Mouse (Mus musculus): ENCODE data around the gene D930048N14Rik.

D930048N14Rik gene

DNA sequence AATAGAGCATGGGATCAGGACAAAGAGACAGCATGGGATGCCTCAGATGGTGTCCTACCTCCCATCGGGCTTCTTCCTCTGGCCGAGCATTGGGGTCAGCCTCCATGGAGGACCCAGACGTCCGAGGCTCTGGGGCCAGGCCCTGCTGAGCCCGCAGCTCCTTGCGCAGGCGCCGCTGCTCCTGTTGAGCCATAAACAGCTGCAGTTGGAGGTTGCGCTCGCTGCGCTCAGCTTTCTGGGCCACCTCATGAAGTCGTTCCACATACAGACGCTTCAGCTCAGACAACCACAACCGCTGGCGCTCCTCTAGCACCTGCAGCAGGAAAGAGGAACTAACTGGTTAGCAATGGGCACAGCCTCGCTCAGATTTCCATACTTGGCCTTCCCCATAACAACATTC is 6.5 kb upstream of the D930048N14Rik start:
- Histone ChIP-seq H3K4me3 (replicated peaks; ENCODE audit: low read length) (peak overlapping the region; percentile 97), H3K36me3 (ENCODE audit: insufficient read depth, low read length) (peaks cover 95% of the 10 kb centered on the region), H3K9me3 (ENCODE audit: low read length) (no peaks in the 10 kb centered on the region), H3K27me3 (ENCODE audit: insufficient read depth, low read length) (no peaks in the 10 kb centered on the region), H3K4me1 (replicated peaks; ENCODE audit: low read depth, low read length) (peaks cover 99% of the 10 kb centered on the region)
- TF ChIP-seq CTCF (conservative IDR thresholded peaks at IDR 0.05; ENCODE audit: low read length) (no peak), POU5F1 (IDR thresholded peaks at IDR 0.05; ENCODE audit: borderline replicate concordance, low read length) (no peak), NANOG (IDR thresholded peaks at IDR 0.05; ENCODE audit: borderline replicate concordance, low read length) (no peak)

DNA sequence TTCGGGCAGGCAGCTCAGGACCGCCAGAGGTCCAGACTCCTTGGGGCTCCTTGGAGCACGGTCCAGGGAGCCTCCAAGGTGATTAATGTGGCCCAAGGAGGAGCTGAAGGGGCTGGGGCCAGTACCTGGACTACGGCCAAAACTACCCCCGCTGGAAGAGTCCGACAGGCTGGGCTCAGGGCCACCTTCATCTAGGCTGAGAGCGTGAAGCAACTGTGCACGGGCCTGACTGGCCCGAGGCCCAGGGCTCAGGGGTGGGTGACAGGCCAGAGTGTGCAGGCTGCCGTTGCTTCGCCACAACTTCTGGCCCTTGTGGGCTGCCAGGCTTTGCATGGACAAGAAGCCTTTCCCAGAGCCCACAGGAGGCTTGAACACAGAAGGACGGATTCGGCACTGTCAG is 5.5 kb upstream of the D930048N14Rik start:
- Histone ChIP-seq H3K4me3 (replicated peaks; ENCODE audit: low read length) (peak overlapping the region; percentile 97), H3K27me3 (ENCODE audit: insufficient read depth, low read length) (no peaks in the 10 kb centered on the region), H3K9me3 (ENCODE audit: low read length) (no peaks in the 10 kb centered on the region), H3K4me1 (replicated peaks; ENCODE audit: low read depth, low read length) (peaks cover 97% of the 10 kb centered on the region), H3K36me3 (ENCODE audit: insufficient read depth, low read length) (peaks cover 85% of the 10 kb centered on the region)
- TF ChIP-seq NANOG (IDR thresholded peaks at IDR 0.05; ENCODE audit: borderline replicate concordance, low read length) (no peak), CTCF (conservative IDR thresholded peaks at IDR 0.05; ENCODE audit: low read length) (no peak), POU5F1 (IDR thresholded peaks at IDR 0.05; ENCODE audit: borderline replicate concordance, low read length) (no peak)

DNA sequence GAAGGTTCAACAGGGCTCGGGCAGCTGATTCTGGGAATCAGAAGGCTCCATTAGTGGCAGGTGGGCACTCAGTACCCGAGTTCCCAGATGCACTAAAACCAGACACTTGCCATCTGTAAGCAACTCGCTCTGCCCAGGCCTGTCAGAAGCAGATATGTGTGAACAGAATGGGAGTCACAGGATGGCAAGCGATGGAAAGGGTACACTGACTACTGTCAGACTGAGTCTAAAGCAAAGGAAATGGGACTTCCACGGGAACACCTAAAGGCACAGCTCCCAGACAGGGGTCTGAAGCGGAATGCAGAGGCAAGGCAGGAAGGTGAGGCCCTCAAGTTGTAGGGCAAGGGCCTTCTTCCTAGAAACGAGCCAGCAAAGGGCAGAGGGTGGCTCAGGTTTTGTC is 4.5 kb upstream of the D930048N14Rik start:
- no peaks in the 10 kb centered on the region for H3K27me3 ChIP-seq (ENCODE audit: insufficient read depth, low read length)
- no peak for TF ChIP-seq POU5F1 (IDR thresholded peaks at IDR 0.05; ENCODE audit: borderline replicate concordance, low read length)
- TF ChIP-seq NANOG (IDR thresholded peaks at IDR 0.05; ENCODE audit: borderline replicate concordance, low read length), result no peak
- TF ChIP-seq CTCF (conservative IDR thresholded peaks at IDR 0.05; ENCODE audit: low read length), result no peak
- H3K4me3 ChIP-seq (replicated peaks; ENCODE audit: low read length), result peak overlapping the region; percentile 97
- peaks cover 87% of the 10 kb centered on the region for H3K4me1 ChIP-seq (replicated peaks; ENCODE audit: low read depth, low read length)
- no peaks in the 10 kb centered on the region for H3K9me3 ChIP-seq (ENCODE audit: low read length)
- H3K36me3 ChIP-seq (ENCODE audit: insufficient read depth, low read length), result peaks cover 76% of the 10 kb centered on the region

DNA sequence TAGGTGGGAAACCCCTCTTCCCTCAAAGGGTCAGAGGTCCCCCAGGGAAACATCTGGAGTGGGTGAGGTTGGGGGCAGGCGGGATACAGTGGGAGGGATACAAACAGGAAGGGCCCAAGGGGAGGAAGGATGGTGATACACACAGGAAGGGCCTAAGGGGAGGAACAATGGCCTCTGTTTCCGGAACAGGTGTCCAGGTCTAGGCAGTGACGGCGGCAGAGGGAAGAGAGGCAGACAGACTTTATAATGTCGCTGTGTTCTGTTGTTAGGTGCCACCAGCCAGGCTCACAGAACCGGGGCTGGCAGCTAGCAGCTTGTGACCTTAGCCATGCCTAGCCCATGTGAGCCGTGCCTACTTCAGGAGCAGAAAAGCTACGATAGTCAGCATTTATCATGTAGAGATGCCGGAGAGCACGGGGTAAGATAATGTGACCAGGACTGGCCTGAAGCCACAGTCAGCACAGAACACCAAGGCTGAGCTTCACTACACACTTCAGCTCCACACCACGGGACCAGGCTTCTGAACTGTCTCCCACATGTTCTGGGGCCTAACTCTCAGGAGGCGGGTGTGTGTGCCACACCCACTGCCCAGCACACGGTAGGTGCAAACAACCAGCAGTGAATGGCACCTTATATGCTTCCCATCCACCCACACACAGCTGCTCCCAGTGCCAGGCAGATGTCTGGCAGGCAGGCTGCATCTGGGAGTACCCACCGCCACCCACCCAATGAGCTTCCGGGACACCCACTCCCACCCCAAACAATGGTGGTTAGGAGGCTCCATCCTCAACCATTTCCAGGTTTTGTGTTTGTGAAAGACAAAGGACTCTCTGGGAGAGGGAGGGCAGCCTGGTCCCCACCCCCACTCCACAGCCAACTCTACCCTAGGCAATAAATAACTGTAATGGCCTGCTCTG is 3.7 kb upstream of the D930048N14Rik start:
- H3K27me3 ChIP-seq (ENCODE audit: insufficient read depth, low read length), result no peaks in the 10 kb centered on the region
- H3K9me3 ChIP-seq (ENCODE audit: low read length), result no peaks in the 10 kb centered on the region
- TF ChIP-seq CTCF (conservative IDR thresholded peaks at IDR 0.05; ENCODE audit: low read length) (no peak), NANOG (IDR thresholded peaks at IDR 0.05; ENCODE audit: borderline replicate concordance, low read length) (no peak), POU5F1 (IDR thresholded peaks at IDR 0.05; ENCODE audit: borderline replicate concordance, low read length) (no peak)
- peaks cover 84% of the 10 kb centered on the region for H3K4me1 ChIP-seq (replicated peaks; ENCODE audit: low read depth, low read length)
- peaks cover 71% of the 10 kb centered on the region for H3K36me3 ChIP-seq (ENCODE audit: insufficient read depth, low read length)
- peak overlapping the region; percentile 97 for H3K4me3 ChIP-seq (replicated peaks; ENCODE audit: low read length)

DNA sequence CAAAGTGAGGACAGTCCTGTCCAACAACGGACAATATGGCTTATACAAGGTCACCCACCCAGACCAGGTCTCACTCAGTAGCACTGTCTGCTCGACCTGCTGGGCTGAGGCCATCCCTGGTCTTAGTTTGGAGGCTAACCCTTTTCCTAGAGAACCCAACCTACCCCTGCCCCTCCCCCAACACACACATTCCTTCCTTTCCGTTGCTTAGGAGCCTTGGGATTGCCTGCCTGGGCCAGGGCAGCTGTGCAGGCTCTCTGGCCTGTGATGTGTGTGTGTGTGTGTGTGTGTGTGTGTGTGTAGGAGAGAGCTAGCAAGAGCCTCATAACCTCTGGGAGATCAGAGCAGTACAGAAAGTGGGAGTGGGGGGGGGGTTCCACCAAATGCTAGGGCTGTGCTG is 2.2 kb upstream of the D930048N14Rik start:
- peaks cover 71% of the 10 kb centered on the region for H3K36me3 ChIP-seq (ENCODE audit: insufficient read depth, low read length)

DNA sequence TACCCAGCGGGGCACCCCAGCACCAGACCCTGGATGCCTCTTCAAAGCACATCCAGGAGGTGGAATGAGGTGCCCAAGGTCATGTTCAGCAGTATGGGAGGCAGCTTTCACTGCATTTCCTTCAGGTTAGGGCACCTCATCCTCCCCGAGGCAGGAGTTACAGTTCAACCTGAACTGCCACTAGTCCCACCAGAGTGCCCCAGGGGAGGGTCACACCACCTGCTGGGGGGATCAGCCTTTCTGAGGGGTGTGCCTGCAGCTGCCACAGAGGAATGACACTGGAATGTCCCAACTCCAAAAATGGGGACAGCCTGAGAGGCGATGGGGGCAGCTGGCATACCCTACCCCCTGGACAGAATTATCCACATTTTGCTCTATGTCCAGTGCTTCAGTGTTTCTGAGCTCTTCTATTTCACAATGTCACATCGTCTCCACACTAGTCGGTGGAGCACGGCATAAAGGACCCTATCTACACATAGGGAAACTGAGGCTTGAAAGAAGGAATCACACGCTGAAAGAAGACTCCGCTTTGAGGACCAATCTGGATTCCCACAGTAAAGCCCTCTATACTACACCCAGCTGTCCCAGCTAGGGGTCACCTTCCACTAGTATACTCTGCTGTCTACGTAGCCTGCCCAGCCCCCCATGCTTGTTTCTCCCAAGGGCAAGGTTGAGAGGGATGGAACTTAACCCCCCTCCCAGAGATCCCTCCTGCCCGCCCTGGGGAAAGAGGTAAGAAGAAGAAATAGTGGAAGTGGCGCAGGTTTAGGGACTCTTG is 1.5 kb upstream of the D930048N14Rik start:
- no peak for TF ChIP-seq CTCF (conservative IDR thresholded peaks at IDR 0.05; ENCODE audit: low read length)
- TF ChIP-seq POU5F1 (IDR thresholded peaks at IDR 0.05; ENCODE audit: borderline replicate concordance, low read length), result no peak
- no peak for TF ChIP-seq NANOG (IDR thresholded peaks at IDR 0.05; ENCODE audit: borderline replicate concordance, low read length)
- H3K9me3 ChIP-seq (ENCODE audit: low read length), result no peaks in the 10 kb centered on the region
- peaks cover 83% of the 10 kb centered on the region for H3K4me1 ChIP-seq (replicated peaks; ENCODE audit: low read depth, low read length)
- H3K27me3 ChIP-seq (ENCODE audit: insufficient read depth, low read length), result no peaks in the 10 kb centered on the region
- peak overlapping the region; percentile 97 for H3K4me3 ChIP-seq (replicated peaks; ENCODE audit: low read length)
- H3K36me3 ChIP-seq (ENCODE audit: insufficient read depth, low read length), result peaks cover 71% of the 10 kb centered on the region

More for the DNA sequence above, 2.2 kb upstream of the D930048N14Rik start:
- H3K4me1 ChIP-seq (replicated peaks; ENCODE audit: low read depth, low read length), result peaks cover 84% of the 10 kb centered on the region
- H3K9me3 ChIP-seq (ENCODE audit: low read length), result no peaks in the 10 kb centered on the region
- H3K27me3 ChIP-seq (ENCODE audit: insufficient read depth, low read length), result no peaks in the 10 kb centered on the region
- peak overlapping the region; percentile 97 for H3K4me3 ChIP-seq (replicated peaks; ENCODE audit: low read length)
- TF ChIP-seq CTCF (conservative IDR thresholded peaks at IDR 0.05; ENCODE audit: low read length) (no peak), NANOG (IDR thresholded peaks at IDR 0.05; ENCODE audit: borderline replicate concordance, low read length) (no peak), POU5F1 (IDR thresholded peaks at IDR 0.05; ENCODE audit: borderline replicate concordance, low read length) (no peak)

DNA sequence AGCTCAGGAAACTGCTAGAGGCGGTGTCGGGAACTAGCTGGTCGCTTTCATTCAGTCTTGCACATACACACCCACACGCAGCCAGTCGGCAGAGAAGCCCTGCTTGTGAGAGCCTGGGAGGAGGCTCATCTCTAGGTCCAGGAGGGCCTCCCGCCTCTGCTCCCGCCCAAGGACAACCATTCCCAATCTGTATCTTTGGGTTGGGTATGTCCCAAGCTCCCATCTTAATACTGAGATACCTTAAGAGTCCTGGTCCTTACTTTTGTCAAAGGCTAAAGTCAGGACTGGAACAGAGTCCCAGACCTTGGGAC is 910 bp upstream of the D930048N14Rik start:
- H3K27me3 ChIP-seq (ENCODE audit: insufficient read depth, low read length), result no peaks in the 10 kb centered on the region
- H3K9me3 ChIP-seq (ENCODE audit: low read length), result no peaks in the 10 kb centered on the region
- H3K4me1 ChIP-seq (replicated peaks; ENCODE audit: low read depth, low read length), result peaks cover 83% of the 10 kb centered on the region
- peaks cover 71% of the 10 kb centered on the region for H3K36me3 ChIP-seq (ENCODE audit: insufficient read depth, low read length)
- H3K4me3 ChIP-seq (replicated peaks; ENCODE audit: low read length), result peak overlapping the region; percentile 97
- TF ChIP-seq CTCF (conservative IDR thresholded peaks at IDR 0.05; ENCODE audit: low read length) (no peak), NANOG (IDR thresholded peaks at IDR 0.05; ENCODE audit: borderline replicate concordance, low read length) (no peak), POU5F1 (IDR thresholded peaks at IDR 0.05; ENCODE audit: borderline replicate concordance, low read length) (no peak)

DNA sequence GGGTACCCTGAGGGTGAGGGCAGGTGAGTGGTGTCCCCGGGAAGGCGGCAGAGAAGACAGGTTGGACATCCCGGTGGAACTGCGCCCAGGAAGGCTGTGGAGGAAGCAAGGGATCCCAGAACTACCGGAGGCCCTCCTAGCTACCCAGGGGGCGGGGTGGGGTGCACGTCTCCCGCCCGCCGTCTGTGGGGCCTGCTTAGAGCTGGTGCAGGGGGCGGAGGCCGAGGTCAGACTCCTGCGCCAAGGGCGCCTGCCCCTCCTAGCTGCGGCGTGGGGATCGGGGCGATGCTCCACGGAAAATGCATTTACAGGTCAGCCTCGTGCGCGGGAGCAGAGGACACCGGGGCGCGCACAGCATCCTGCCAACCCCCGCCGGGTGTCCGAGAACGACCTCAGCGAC is 493 bp upstream of the D930048N14Rik start:
- Histone ChIP-seq H3K4me3 (replicated peaks; ENCODE audit: low read length) (peak overlapping the region; percentile 97), H3K27me3 (ENCODE audit: insufficient read depth, low read length) (no peaks in the 10 kb centered on the region), H3K4me1 (replicated peaks; ENCODE audit: low read depth, low read length) (peaks cover 83% of the 10 kb centered on the region), H3K9me3 (ENCODE audit: low read length) (no peaks in the 10 kb centered on the region), H3K36me3 (ENCODE audit: insufficient read depth, low read length) (peaks cover 71% of the 10 kb centered on the region)
- TF ChIP-seq NANOG (IDR thresholded peaks at IDR 0.05; ENCODE audit: borderline replicate concordance, low read length) (no peak), CTCF (conservative IDR thresholded peaks at IDR 0.05; ENCODE audit: low read length) (no peak), POU5F1 (IDR thresholded peaks at IDR 0.05; ENCODE audit: borderline replicate concordance, low read length) (no peak)
